Mouse (Mus musculus) neural tube, embryonic 15.5 days (tissue): ENCODE data around the gene Gm28230. TPM values are rescaled to one million over a fixed set of nuclear protein-coding genes. Genes with fewer than 3 reads are reported as not detected.

Source experiments
- ATAC-seq: fragments of 200-750 bp; cut with Nextera tagmentation; 2 replicates; pipeline ENCODE4 v1.8.0; 2017; ENCODE audit warnings: mild to moderate bottlenecking, moderate TSS enrichment, moderate library complexity; ENCODE audit not compliant: low FRiP score
- H3K27ac ChIP-seq: fragments of 300-500 bp; sonication (generic); replicated peaks from 2 replicates; pipeline ENCODE4 v1.5.1; 2015; ENCODE audit warnings: mild to moderate bottlenecking, inconsistent platforms
- H3K27me3 ChIP-seq: fragments of 300-500 bp; sonication (generic); replicated peaks from 2 replicates; pipeline ENCODE4 v1.6.1; 2015; ENCODE audit warnings: inconsistent platforms
- H3K36me3 ChIP-seq: fragments of 300-500 bp; sonication (generic); 2 replicates; pipeline ENCODE4 v1.6.1; 2015; ENCODE audit warnings: inconsistent platforms
- H3K4me1 ChIP-seq: fragments of 300-500 bp; sonication (generic); 2 replicates; pipeline ENCODE4 v1.6.1; 2015; ENCODE audit warnings: inconsistent platforms
- H3K4me2 ChIP-seq: fragments of 300-500 bp; sonication (generic); 2 replicates; pipeline ENCODE4 v1.6.1; 2015; ENCODE audit warnings: inconsistent platforms, mild to moderate bottlenecking, moderate library complexity
- H3K4me3 ChIP-seq: fragments of 300-500 bp; sonication (generic); replicated peaks from 2 replicates; pipeline ENCODE4 v1.5.1; 2015; ENCODE audit warnings: mild to moderate bottlenecking, inconsistent platforms
- H3K9ac ChIP-seq: fragments of 300-500 bp; sonication (generic); replicated peaks from 2 replicates; pipeline ENCODE4 v1.6.1; 2015; ENCODE audit warnings: mild to moderate bottlenecking, inconsistent platforms
- H3K9me3 ChIP-seq: fragments of 300-500 bp; sonication (generic); replicated peaks from 2 replicates; pipeline ENCODE4 v1.6.1; 2016; ENCODE audit warnings: inconsistent platforms
- WGBS: fragments of 180-500 bp; shearing (Covaris S2); methylation state at CpG from one replicate; pipeline ENCODE4 v1.1.7; 2015; ENCODE audit warnings: mixed read lengths; 5-methylcytosine and 5-hydroxymethylcytosine counted together
- polyA plus RNA-seq: library from polyadenylated mRNA; unstranded; fragments of >200 nt; fragmentation: Nextera tagmentation; extraction: Ambion mirVana; gene quantifications from 2 replicates; pipeline ENCODE4 v1.2.1, GENCODE M21; 2015

Gm28230 gene
- polyA plus RNA-seq, 1 experiment from 2014 or later, result 2.0 TPM

GRCm38 (mm10) chr2:74692808-74693431 is 33.6 kb upstream of the Gm28230 start:
- 1% methylated on average over 20 of the region's 20 CpGs for WGBS
- ATAC-seq, result no peak
- Histone ChIP-seq H3K4me1 (peaks cover 46% of the 10 kb centered on the region), H3K36me3 (no peaks in the 10 kb centered on the region), H3K9me3 (no peaks in the 10 kb centered on the region), H3K27me3 (peaks cover 53% of the 10 kb centered on the region), H3K4me3 (peak overlapping the region; percentile 50), H3K27ac (peak overlapping the region; percentile 84), H3K9ac (peak overlapping the region; percentile 47), H3K4me2 (peak overlapping the region; percentile 68)

- H3K4me2 ChIP-seq, result peak overlapping the region; percentile 68
- WGBS, result 6% methylated on average over 4 of the region's 4 CpGs
- H3K4me1 ChIP-seq, result peaks cover 46% of the 10 kb centered on the region
- peak overlapping the region; percentile 50 for H3K4me3 ChIP-seq
- peaks cover 51% of the 10 kb centered on the region for H3K27me3 ChIP-seq
- ATAC-seq, result no peak
- peak overlapping the region; percentile 47 for H3K9ac ChIP-seq
- H3K9me3 ChIP-seq, result no peaks in the 10 kb centered on the region
- H3K27ac ChIP-seq, result peak overlapping the region; percentile 84
- H3K36me3 ChIP-seq, result no peaks in the 10 kb centered on the region
Observed at GRCm38 (mm10) chr2:74693432-74693827, 33.1 kb upstream of the Gm28230 start.

- H3K27me3 ChIP-seq, result peaks cover 51% of the 10 kb centered on the region
Observed at GRCm38 (mm10) chr2:74694066-74694465, 32.5 kb upstream of the Gm28230 start.

GRCm38 (mm10) chr2:74695383-74695782 is 31.1 kb upstream of the Gm28230 start:
- Histone ChIP-seq H3K27me3 (peaks cover 50% of the 10 kb centered on the region), H3K27ac (peak overlapping the region; percentile 28; the same call in 1 of the 2 replicates), H3K9ac (0 out of 2 replicates have a peak overlapping the region, but pooled peaks have one; percentile 10), H3K4me2 (peak overlapping the region; percentile 68), H3K9me3 (no peaks in the 10 kb centered on the region), H3K36me3 (no peaks in the 10 kb centered on the region), H3K4me3 (peak overlapping the region; percentile 50; the same call in 1 of the 2 replicates), H3K4me1 (peaks cover 56% of the 10 kb centered on the region)
- no peak for ATAC-seq
- 11% methylated on average over 1 of the region's 1 CpGs for WGBS

More at GRCm38 (mm10) chr2:74694066-74694465, 32.5 kb upstream of the Gm28230 start:
- no peaks in the 10 kb centered on the region for H3K36me3 ChIP-seq
- H3K4me3 ChIP-seq, result peak overlapping the region; percentile 50
- peaks cover 46% of the 10 kb centered on the region for H3K4me1 ChIP-seq
- H3K27ac ChIP-seq, result peak overlapping the region; percentile 84
- no peak overlapping the region for H3K9ac ChIP-seq
- H3K4me2 ChIP-seq, result peak overlapping the region; percentile 68
- no peaks in the 10 kb centered on the region for H3K9me3 ChIP-seq
- WGBS, result 2% methylated on average over 16 of the region's 16 CpGs
- ATAC-seq, result no peak

GRCm38 (mm10) chr2:74695813-74696430 is 30.6 kb upstream of the Gm28230 start:
- H3K9me3 ChIP-seq, result no peaks in the 10 kb centered on the region
- 13% methylated on average over 7 of the region's 7 CpGs for WGBS
- H3K4me2 ChIP-seq, result peak overlapping the region; percentile 68
- peak overlapping the region; percentile 32; the same call in 1 of the 2 replicates for H3K9ac ChIP-seq
- ATAC-seq, result no peak
- peak overlapping the region; percentile 50 for H3K4me3 ChIP-seq
- peaks cover 60% of the 10 kb centered on the region for H3K4me1 ChIP-seq
- H3K27ac ChIP-seq, result peak overlapping the region; percentile 89
- no peaks in the 10 kb centered on the region for H3K36me3 ChIP-seq
- peaks cover 53% of the 10 kb centered on the region for H3K27me3 ChIP-seq

GRCm38 (mm10) chr2:74696442-74697335 is 29.8 kb upstream of the Gm28230 start:
- Histone ChIP-seq H3K36me3 (no peaks in the 10 kb centered on the region), H3K27ac (peak overlapping the region; percentile 89), H3K4me3 (peak overlapping the region; percentile 50), H3K27me3 (peaks cover 49% of the 10 kb centered on the region), H3K9me3 (no peaks in the 10 kb centered on the region), H3K9ac (peak overlapping the region; percentile 63), H3K4me1 (peaks cover 52% of the 10 kb centered on the region), H3K4me2 (peak overlapping the region; percentile 68)
- ATAC-seq, result peak; percentile 8; the same call in 1 of the 2 replicates
- 3% methylated on average over 34 of the region's 34 CpGs for WGBS

- Histone ChIP-seq H3K27ac (peak within 1 kb of the TSS; percentile 89), H3K4me2 (peak within 1 kb of the TSS; percentile 68), H3K9me3 (no peaks in the 10 kb centered on the region), H3K27me3 (peaks cover 39% of the 10 kb centered on the region), H3K9ac (peak within 1 kb of the TSS; percentile 63), H3K4me1 (peaks cover 45% of the 10 kb centered on the region), H3K4me3 (peak within 1 kb of the TSS; percentile 50), H3K36me3 (no peaks in the 10 kb centered on the region)
- WGBS, result under 1% methylated on average over 43 of the region's 43 CpGs
- ATAC-seq, result peak; percentile 76
Observed at GRCm38 (mm10) chr2:74697567-74698121, 28.9 kb upstream of the Gm28230 start, which contains the start of gene Hoxd9. TSS of gene Hoxd9 (plus strand) at chr2:74697727.

- Histone ChIP-seq H3K4me3 (peak overlapping the region; percentile 50), H3K4me1 (peaks cover 42% of the 10 kb centered on the region), H3K27me3 (peaks cover 33% of the 10 kb centered on the region), H3K27ac (peak overlapping the region; percentile 89), H3K9me3 (no peaks in the 10 kb centered on the region), H3K9ac (peak overlapping the region; percentile 63), H3K4me2 (peak overlapping the region; percentile 68), H3K36me3 (no peaks in the 10 kb centered on the region)
- peak; percentile 34; the same call in 1 of the 2 replicates for ATAC-seq
- under 1% methylated on average over 79 of the region's 86 CpGs for WGBS
Observed at GRCm38 (mm10) chr2:74698201-74699052, 28.1 kb upstream of the Gm28230 start.

GRCm38 (mm10) chr2:74699053-74699430 is 27.5 kb upstream of the Gm28230 start:
- peak overlapping the region; percentile 68 for H3K4me2 ChIP-seq
- peaks cover 48% of the 10 kb centered on the region for H3K4me1 ChIP-seq
- peaks cover 30% of the 10 kb centered on the region for H3K27me3 ChIP-seq
- WGBS, result 2% methylated on average over 17 of the region's 17 CpGs
- H3K4me3 ChIP-seq, result peak overlapping the region; percentile 50
- H3K9me3 ChIP-seq, result no peaks in the 10 kb centered on the region
- H3K36me3 ChIP-seq, result no peaks in the 10 kb centered on the region
- peak overlapping the region; percentile 63 for H3K9ac ChIP-seq
- 0 out of 2 replicates have a peak, but pooled peaks have one; percentile 5 for ATAC-seq
- H3K27ac ChIP-seq, result peak overlapping the region; percentile 89

- Histone ChIP-seq H3K4me3 (peak overlapping the region; percentile 50), H3K9me3 (no peaks in the 10 kb centered on the region), H3K9ac (peak overlapping the region; percentile 63), H3K36me3 (no peaks in the 10 kb centered on the region), H3K27me3 (peaks cover 25% of the 10 kb centered on the region), H3K27ac (peak overlapping the region; percentile 89), H3K4me1 (peaks cover 51% of the 10 kb centered on the region), H3K4me2 (peak overlapping the region; percentile 68)
- 6% methylated on average over 23 of the region's 23 CpGs for WGBS
- no peak for ATAC-seq
Observed at GRCm38 (mm10) chr2:74699664-74700545, 26.6 kb upstream of the Gm28230 start.
